Mouse (Mus musculus) MEL (cell line): ENCODE results near the gene Fam160a1.

ENCODE experiments used
- CTCF ChIP-seq, 3 experiments: IDR thresholded peaks in 2 of 3; conservative IDR thresholded peaks in 1 of 3; 2 replicates each; pipeline ENCODE4 v1.5.1; 2011 to 2012; ENCODE audit warnings: low read length in 3 of 3, low read depth in 2 of 3, mild to moderate bottlenecking in 2 of 3, improper control_type of control experiment in 1 of 3, inconsistent platforms in 1 of 3, mixed read lengths in 1 of 3, moderate library complexity in 1 of 3; ENCODE audit not compliant: control insufficient read depth in 1 of 3, insufficient read depth in 1 of 3, poor library complexity in 1 of 3, severe bottlenecking in 1 of 3
- POLR2A ChIP-seq, 2 experiments: IDR thresholded peaks; 2 replicates each; pipeline ENCODE4 v1.6.1; 2011 to 2012; ENCODE audit warnings: low read length in 2 of 2, mild to moderate bottlenecking in 2 of 2, control low read depth in 1 of 2, improper control_type of control experiment in 1 of 2, low read depth in 1 of 2, moderate library complexity in 1 of 2; ENCODE audit not compliant: control insufficient read depth in 1 of 2, insufficient read depth in 1 of 2, poor library complexity in 1 of 2
- USF1 ChIP-seq: IDR thresholded peaks from 2 replicates; pipeline ENCODE4 v1.6.1; 2014; ENCODE audit warnings: low read depth, mild to moderate bottlenecking, inconsistent platforms, low read length, improper control_type of control experiment, moderate library complexity

GRCm38 (mm10) chr3:85820839-85821548 lies 3.9 kb upstream of the Fam160a1 start:
- TF ChIP-seq USF1 (no peak), POLR2A (IDR thresholded peaks at IDR 0.05; ENCODE audit: control insufficient read depth in 1 of 2, insufficient read depth in 1 of 2, low read depth in 1 of 2, low read length in 2 of 2, poor library complexity in 1 of 2) (no peak), CTCF (IDR thresholded peaks at IDR 0.05 in 2 of 3, conservative IDR thresholded peaks at IDR 0.05 in 1 of 3; ENCODE audit: control insufficient read depth in 1 of 3, insufficient read depth in 1 of 3, low read depth in 2 of 3, low read length in 3 of 3, poor library complexity in 1 of 3, severe bottlenecking in 1 of 3) (no peak)
